Mouse (Mus musculus) retina, embryonic 14.5 days (tissue): ENCODE measurements at regions not wholly inside any gene's neighbourhood (a gene's known extent, or its start where the extent isn't known, plus 50 kb on each side); places are given as distances from the start of the nearest gene placed in this dataset.

Experiments
- DNase-seq: peaks from one replicate; pipeline ENCODE4 v3.0.0-alpha.2; 2015; ENCODE audit warnings: low spot score

DNA sequence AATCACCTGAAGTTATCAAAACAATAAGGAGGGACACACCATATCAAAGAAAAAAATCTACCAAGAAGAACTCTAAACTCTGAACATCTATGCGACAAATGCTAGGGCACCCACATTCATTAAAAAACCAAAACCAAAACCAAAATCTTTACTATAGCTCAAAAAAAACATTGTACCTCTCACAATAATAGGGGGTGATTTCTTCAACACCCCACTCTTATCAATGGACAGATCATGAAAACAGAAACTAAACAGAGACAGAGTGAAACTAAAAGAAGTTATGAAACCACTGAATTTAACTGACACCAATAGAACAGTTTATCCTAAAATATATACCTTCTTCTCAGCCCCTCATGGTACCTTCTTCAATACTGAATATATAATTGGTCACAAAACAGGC, 1314.5 kb upstream of the Gm7489 start:
- DNase-seq: no peak

DNA sequence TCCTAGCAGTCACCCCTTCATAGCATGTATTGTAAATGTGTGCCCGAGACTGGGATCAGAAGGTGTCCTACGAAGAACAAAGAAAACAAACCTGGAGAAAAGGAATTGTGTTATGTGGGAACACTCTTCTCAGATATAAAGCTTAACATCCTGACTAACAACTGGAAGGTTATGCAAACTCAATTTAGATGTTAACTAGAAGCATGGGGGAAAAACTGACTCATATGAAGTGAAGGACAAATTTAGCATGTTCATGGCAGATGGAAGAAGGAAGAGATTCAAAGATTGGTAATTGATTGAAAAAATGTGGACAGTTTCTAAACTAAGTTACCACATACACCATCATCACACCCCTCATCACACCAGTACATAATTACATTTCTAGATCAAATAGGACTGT, 1307.1 kb upstream of the Gm7489 start:
- DNase-seq: no peak

DNA sequence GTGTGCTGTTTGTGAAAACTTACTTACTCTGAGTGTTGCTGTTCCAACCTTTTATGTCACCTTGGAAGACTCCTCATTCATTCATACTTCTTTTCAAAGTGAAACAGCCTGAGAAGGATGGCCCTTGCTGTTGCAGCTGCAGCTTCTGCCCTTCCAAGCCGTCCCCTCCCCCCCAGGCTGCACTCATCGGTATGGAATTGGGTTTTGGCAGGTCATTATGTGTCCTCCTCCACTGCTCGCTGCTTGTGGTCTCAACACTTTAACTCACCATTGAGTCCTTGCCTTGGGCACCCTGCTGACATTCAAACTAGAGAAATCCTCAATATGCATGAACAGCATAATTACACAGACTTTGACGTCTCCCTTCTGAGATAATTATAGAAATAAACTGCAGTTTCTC, 1295.3 kb upstream of the Gm7489 start:
- no peak for DNase-seq

DNA sequence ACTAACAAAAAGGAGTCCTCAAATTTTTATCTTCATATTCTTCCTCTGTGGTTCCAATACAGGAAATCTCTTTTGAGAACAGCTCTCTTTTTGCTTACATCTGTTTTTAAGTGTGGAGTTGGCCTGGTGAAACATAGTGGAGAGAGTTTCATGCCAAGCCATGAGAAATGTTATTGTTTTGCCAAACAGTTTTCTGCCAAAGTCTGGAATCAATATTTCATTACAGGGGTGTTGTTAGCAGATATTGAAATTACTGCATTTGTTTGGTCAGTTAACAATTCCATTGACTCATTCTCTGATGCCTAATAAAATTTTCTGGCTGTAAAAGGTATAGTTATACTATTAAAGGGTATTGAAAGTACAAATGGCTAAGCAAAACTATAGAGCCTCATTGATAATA, 1285.2 kb upstream of the Gm7489 start:
- no peak for DNase-seq

DNA sequence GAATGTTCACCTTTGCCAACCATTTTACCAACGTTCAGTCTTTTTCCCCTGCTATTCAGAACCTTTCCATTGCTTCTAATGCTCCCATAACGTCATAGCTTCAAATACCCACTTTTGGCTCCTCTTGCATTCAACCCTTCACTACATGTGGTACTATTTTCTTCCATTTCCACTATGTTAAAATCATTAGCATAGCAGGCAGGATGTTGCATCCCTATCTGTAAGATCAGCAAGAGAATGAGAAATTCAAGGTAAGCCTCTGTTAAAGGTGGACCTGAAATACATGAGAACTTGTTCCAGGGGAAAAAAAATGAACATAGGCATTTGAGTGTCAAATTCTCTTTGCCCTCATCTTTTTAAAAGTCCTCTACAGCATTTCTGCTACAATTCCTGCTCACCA, 1284.7 kb upstream of the Gm7489 start:
- DNase-seq: no peak

DNA sequence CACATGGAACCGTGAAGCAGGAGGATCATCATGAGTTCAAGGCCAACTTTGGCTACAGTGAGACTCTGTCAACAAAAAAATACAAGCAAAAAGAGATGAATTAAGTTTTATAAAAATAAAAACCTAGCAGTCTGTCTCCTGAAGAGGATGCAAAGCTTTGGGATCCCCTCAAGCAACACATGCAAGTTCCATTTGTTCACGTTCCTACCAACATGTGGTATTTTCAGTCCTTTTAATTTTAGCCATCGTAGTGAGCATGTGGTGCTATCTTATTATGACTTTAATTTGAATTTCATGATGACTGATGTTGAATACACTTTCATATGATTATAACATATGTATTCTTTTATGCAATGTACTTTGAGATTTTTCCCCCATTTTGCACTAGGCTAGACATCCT, 1244.9 kb upstream of the Gm7489 start:
- DNase-seq: no peak

DNA sequence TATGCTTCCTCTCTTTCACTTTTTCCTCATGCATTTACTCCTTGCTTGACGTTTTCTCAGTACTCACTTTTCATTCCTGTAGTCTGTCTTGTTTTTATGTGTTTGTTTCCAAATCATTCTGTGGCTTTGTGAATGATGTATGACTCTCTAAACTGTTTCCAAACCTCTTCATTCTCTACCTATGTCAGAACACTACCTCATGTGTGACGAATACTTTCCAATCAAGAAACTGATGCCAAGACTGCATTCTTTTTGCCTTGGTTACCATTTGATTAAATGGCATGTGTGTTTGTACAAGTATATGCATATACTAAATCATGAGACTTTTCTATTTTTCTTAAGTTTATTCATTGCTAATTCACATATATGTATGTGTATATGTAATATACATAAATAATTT, 1238.7 kb upstream of the Gm7489 start:
- no peak for DNase-seq

DNA sequence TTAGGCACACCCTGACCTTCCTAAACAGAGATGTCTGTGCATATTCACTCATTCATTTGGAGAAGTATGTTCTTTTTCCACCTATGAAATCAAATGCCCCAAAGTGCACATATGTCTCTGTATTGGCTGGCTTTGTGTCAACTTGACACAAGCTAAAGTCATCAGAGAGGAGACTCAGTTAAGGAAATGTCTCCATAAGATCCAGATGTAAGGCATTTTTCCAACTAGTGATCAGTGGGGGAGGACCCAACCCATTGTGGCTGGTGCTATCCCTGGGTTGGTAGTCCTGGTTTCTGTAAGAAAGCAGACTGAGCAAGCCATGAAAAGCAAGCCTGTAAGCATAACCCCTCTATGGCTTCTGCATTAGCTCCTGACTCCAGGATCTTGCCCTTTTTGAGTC, 1226.8 kb upstream of the Gm7489 start:
- no peak for DNase-seq
